Mouse (Mus musculus): ENCODE results near the gene Anapc16.

Anapc16 gene

GRCm38 (mm10) chr10:59949783-59950605, 52.9 kb downstream of the Anapc16 start:
- no peak for DNase-seq (ENCODE audit: low read depth, low spot score)

- no peak for DNase-seq (ENCODE audit: low read depth, low spot score)
These were observed 53.7 kb downstream of the Anapc16 start for GRCm38 (mm10) chr10:59949255-59949648.

GRCm38 (mm10) chr10:59948363-59949254, 54.3 kb downstream of the Anapc16 start:
- DNase-seq (ENCODE audit: low read depth, low spot score), result no peak

- no peak for DNase-seq (ENCODE audit: low read depth, low spot score)
These were observed 55.5 kb downstream of the Anapc16 start for GRCm38 (mm10) chr10:59947296-59948073.

GRCm38 (mm10) chr10:59946362-59946761, 56.6 kb downstream of the Anapc16 start:
- no peak for DNase-seq (ENCODE audit: low read depth, low spot score)

- no peak for DNase-seq (ENCODE audit: low read depth, low spot score)
These were observed 57.5 kb downstream of the Anapc16 start for GRCm38 (mm10) chr10:59945416-59945815.

- no peak for DNase-seq (ENCODE audit: low read depth, low spot score)
These were observed 59.4 kb downstream of the Anapc16 start for GRCm38 (mm10) chr10:59943421-59943989.

GRCm38 (mm10) chr10:59942847-59943420, 60.0 kb downstream of the Anapc16 start:
- no peak for DNase-seq (ENCODE audit: low read depth, low spot score)

- no peak for DNase-seq (ENCODE audit: low read depth, low spot score)
These were observed 60.6 kb downstream of the Anapc16 start for GRCm38 (mm10) chr10:59942281-59942846.

DNA sequence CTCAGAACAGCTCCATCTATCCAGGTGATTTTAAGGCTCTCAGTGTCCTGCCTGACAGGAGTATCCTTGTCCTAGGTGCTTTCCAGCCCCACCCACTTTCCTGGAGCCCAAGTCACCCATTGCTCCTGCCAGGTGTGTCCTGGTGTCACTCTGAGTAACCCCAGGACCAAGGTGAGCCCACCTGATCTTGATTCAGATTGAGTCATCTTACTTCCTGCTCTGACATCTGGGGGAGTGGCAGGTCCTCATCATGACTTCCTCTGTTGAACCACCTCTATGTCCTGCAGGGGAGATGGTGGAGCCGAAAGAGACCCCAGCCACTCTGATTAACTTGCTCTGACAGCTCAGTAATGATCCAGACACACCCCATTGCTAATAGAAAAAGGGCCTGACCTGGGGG, 63.9 kb downstream of the Anapc16 start:
- DNase-seq (ENCODE audit: low read depth, low spot score), result no peak

DNA sequence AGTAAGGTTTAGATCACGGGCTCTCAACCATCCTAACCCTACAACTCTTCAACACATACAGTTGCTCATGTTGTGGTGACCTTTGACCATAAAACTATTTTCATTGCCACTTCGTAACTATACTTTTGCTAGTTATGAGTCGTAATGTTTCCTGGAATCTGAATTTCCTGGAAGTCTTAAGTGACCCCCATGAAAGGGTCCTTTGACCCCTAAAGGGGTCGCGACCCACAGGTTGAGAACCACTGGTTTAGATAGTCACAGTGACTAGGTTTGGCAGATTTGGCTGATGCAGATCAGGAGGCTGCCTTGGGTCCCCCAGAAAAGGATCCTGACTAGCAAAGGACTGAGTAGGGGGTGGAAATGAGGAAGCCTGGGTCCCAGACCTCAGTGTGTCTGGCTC, 64.3 kb downstream of the Anapc16 start:
- DNase-seq (ENCODE audit: low read depth, low spot score), result no peak

All from mesoderm, embryonic 11.5 days (tissue).